Mouse (Mus musculus) adrenal gland, postnatal 36 days (tissue): Measurements from ENCODE around the gene Rell1. TPM values are rescaled to one million over a fixed set of nuclear protein-coding genes. Genes with fewer than 3 reads are reported as not detected.
"Not testable (repeated sequence)": the region's sequence is repeated elsewhere in the genome, so short reads cannot be mapped to it uniquely, and the experiment has no call there.

ENCODE experiments used
- DNase-seq, 2 experiments: peaks; one replicate each; pipeline ENCODE4 v3.0.0; 2021; ENCODE audit warnings: mixed read lengths in 1 of 2
- total RNA-seq, 2 experiments: library from RNA; stranded (reverse); gene quantifications; 2 replicates each; pipeline ENCODE4 v1.2.3; 2021

The Rell1 gene
- total RNA-seq, 2 experiments from 2014 or later: 57.4 to 86.9 TPM

DNA sequence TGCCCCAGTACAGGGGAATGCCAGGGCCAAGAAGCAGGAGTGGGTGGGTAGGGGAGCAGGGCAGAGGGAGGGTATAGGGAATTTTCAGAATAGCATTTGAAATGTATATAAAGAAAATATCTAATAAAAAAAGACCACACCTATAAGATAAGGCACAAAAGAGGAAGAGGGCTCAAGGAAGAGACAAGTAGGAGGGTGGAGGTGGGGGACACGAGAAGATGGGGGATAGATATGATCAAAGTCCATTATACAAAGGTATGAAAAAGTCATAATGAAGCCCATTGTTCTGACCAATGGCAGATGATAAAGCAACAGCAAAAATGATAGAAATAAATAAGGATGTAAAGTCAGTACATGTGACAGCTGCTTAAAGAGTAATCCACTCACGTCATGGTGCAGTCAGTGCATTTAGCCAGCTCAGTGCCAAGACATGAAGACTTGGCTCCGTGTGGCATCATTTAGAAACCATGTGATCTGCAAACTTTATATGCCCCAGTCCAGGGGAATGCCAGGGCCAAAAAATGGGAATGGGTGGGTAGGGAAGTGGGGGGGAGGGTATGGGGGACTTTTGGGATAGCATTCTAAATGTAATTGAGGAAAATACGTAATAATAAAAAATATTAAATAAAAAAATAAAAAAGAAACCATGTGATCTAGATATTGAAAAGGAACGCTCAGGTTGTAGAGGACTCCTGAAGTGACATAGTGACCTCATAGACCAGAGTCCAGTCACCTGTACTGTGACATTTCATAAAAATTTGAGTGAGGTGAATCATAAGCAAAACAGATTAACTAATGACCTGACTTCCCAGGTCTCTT, 71.5 kb downstream of the Rell1 start:
- DNase-seq: not testable (repeated sequence)

DNA sequence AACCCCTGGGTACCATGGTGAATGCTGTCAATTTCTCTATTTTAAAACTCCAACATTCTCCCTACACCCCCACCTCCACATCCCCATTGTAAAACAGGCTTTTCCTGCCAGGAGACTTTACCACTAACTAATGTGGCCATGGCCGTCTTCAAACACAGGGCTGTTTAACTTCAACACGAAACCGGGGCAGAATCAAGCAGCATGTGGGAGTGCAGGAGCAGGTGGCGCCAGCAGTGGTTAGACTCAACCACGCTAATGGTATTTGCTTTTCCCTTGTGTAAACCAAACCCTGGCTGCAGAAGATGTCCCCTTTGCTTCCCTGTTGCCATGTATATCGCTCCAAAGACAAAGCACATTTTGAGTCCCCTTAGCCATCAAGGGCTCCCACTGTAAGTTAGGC, 76.8 kb downstream of the Rell1 start:
- DNase-seq: no peak

DNA sequence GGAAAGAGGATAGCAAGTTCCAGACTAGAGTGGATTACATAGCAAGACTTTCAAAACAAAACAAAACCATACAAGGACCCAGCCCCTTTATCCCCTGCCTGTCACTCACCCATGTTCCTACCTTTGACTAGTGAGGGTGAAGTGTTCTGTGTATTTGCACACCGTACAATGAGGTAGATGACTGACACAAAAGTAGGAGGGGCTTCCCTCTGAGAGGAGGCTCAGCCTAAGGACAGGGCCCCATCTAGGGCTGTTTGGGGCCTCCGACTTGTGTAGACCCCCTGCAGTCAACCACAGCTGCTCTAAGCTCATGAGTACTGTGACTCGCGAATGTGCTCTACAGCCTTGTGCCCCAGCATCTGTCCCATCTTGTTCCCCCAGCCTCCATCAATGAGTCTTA, 77.5 kb downstream of the Rell1 start:
- no peak for DNase-seq

DNA sequence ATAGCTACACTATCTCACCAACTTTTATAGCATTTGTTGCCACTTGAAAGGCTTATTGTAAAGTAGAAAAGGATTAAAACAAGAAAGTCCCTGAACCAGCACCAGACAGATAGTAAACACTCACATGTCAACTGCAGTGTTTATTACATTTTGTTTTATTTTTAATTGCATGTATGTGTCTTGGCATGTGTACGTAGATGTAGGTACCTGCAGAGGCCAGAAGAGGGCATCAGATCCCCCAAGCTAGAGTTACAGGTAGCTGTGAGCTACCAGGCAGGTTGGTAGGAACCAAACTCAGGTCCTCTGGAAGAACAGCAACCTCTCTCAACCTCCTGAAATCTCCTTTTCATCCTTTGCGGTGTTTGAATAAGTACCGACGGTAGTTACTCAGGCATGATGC, 81.6 kb downstream of the Rell1 start:
- DNase-seq: no peak

DNA sequence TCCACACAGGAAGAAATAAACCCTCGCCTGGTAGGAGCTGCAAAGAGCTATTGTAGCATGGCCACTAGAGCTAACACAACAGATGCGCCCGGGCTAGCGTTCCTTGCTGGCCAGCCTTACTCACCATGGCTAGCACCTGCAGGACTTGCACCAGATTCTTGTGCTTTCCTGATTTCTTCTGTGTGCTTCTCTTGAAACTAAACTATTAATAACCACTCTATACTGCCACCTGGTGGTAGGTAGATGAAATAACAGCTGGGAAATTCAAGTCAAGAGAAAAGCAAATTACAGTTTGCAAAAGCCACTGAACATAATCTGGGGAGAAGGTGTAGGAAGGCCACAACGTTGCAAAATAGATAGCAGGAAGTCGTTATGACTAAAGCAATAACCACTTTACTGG, 82.0 kb downstream of the Rell1 start:
- DNase-seq: no peak

DNA sequence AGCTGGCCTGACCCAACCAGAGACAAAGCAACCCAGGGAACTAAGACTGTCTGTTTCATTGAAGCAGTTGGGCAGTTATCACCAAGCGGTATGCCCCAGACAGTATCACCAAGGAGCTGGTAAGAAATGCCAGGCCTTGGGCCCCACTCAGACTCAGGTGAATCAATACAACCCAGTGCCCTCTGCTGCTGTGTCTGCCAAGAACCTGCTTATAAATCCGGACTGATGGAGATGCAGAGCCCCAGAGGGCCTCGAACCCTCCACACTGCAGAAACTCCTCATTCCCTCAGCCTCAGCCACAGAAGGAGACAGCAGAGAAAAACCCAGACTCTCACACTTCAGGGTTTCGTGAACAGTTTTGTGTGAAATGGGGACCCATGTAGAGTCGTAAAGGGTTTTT, 82.4 kb downstream of the Rell1 start:
- DNase-seq: no peak

DNA sequence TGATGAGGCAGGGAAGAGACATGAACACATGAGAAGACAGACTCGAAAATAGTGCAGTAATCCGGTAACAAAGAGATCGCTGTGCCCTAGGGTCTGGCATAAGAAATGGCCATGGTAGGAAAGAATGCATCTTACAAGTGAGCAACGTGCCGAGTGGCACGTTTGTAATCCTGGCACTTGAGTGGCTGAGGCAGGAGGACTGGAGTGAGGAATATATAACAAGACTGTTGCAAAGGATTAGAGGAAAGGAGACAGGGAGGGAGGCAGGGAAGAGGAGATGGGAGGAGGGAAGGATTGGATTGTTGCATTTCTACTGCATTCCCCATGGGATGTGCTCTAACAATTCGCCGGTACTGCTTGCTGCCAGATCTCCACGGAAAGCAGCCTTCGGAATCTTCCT, 89.7 kb downstream of the Rell1 start:
- no peak for DNase-seq

DNA sequence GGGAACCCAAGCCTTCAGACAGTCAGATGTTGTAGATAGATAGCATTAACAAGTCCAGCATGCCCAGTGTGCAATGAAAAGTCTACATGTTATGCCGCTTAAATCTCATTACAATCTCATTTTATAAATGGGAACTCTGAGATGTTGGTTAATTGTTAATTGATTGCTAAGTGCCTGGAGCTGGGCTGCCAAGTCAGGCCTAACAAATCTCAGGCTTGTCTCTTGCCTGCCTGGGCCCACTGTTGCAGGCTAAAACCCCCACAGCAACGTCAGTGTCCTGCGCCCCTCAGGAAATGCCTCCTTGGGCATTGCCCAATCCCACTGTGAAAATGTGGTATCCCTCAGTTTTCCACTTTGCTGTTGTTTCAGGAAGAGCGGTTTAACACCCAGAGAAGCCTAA, 92.6 kb downstream of the Rell1 start:
- DNase-seq: no peak

DNA sequence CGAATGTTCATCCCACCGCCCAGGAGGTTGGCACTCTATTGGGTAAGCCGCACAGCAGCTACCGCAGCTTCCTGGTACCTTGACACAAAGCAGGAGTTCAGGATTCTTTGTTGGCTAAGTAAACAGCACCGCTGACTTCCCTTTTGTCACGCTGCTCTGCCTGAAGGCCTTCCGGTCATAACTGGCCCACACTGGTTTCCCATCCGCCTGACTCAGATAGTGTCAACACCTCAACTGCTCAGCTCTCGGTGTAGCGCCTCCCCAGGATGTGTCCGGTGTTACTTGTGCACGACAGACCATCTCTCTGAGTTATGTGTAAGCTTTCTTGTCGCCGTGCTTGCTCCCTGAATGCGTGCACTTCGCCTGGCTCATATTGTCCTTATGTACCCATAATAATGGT, 93.8 kb downstream of the Rell1 start:
- no peak for DNase-seq

DNA sequence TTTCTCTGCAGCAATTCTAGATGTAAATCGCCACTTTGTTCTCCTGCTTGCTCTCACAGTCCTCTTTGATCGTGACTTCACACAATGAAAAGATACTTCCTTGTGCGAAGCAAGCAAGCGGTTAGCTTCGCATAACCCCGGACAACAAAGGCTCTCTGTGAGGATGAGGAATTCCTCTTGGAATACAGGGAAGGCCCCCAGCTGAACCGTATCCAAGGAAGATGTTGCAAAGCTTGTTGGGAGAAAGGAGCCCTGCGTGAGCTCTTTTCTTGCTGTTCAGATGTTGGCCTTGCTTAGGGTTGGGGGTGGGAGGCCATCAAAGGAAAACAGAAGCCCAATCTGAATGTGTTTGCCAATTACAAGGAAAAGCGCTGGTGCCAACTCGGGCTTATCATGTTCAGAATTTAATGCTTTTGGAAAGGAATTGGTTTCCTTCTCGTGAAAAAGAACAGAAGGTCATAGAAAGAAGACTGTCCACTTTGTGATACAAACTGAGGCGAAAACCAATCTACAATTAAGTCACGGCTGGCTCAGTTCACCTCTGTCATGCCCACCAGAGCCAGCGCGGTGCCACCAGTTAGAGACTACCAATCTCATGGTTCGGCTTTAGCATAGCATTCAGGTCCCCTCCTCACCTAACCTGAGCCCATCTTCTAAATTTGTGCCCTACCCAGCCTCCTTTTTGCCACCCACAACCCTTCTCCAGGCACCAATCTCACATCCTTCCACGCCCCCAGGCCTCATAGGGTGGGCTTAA, 96.3 kb downstream of the Rell1 start:
- DNase-seq: no peak

DNA sequence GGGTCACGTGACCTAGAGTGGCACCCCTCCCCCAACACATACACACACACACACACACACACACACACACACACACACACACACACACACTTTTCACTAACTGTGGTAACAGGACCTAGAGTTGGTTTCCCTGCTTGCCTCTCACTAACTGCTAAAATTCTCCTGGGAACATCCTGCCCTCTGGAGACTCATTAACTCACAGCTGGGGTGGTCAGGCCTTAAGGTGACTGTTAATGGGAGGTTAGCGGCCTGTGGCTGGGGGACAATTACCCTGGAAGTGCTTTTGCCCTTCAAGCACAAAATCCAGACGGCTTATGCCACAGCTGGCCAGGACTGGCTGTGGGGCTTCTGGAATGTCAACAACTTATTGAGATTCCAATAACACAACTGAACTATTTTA, 101.3 kb downstream of the Rell1 start:
- no peak for DNase-seq

DNA sequence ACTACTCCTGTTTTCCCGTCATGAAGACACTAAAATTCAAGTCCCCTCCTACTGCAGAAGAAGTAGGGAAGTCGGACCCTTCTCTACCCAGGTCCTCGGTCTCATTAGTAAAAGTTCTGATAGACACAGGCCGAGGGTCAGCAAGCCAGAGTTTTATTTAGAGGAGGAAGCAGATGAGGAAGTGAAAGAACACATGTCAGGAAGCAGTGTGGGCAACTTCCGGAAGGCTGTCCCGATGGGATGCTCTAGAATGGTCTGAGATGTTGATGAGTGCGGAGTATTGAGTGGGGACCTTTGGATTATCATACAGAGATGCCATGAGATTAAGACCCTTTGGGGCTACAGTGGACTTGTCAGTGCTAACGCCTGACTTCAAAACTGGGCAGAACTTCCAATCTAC, 109.8 kb downstream of the Rell1 start:
- no peak for DNase-seq

Other genes with a start within 250 kb of the Rell1 start
- gene 0610040J01Rik, start 156.5 kb downstream of the Rell1 start, total RNA-seq: under 1 TPM; 0.33 to 0.43 TPM
- 10 to 100 TPM; 17.8 to 25.3 TPM for gene Pgm2, start 124.1 kb upstream of the Rell1 start, total RNA-seq
- 10 to 100 TPM; 11.0 to 16.6 TPM for gene Tbc1d1, start 187.4 kb upstream of the Rell1 start, total RNA-seq